Mouse (Mus musculus): Measurements from ENCODE around the gene Igfbp4. TPM values are rescaled to one million over a fixed set of nuclear protein-coding genes. Genes with fewer than 3 reads are reported as not detected.

Igfbp4 gene
- polyA plus RNA-seq, 1 experiment from 2014 or later, result 125 TPM

Other genes starting within 250 kb of the Igfbp4 start
- gene Msl1, start 245.7 kb upstream of the Igfbp4 start, polyA plus RNA-seq (2014; fragmentation: Nextera tagmentation; extraction: Ambion mirVana), result 19.3 and 20.5 TPM in 2 replicates
- gene Casc3, start 236.3 kb upstream of the Igfbp4 start, polyA plus RNA-seq (2014; fragmentation: Nextera tagmentation; extraction: Ambion mirVana), result 41.0 and 45.0 TPM in 2 replicates
- 3.0 and 4.5 TPM in 2 replicates for gene Rapgefl1, start 204.5 kb upstream of the Igfbp4 start, polyA plus RNA-seq (2014; fragmentation: Nextera tagmentation; extraction: Ambion mirVana)
- gene Wipf2, start 177.6 kb upstream of the Igfbp4 start, polyA plus RNA-seq (2014; fragmentation: Nextera tagmentation; extraction: Ambion mirVana), result 3.3 and 3.7 TPM in 2 replicates
- gene Cdc6, start 133.4 kb upstream of the Igfbp4 start, polyA plus RNA-seq (2014; fragmentation: Nextera tagmentation; extraction: Ambion mirVana), result 14.1 and 16.4 TPM in 2 replicates
- 8.2 and 9.8 TPM in 2 replicates for gene Rara, start 113.4 kb upstream of the Igfbp4 start, polyA plus RNA-seq (2014; fragmentation: Nextera tagmentation; extraction: Ambion mirVana)
- 0.27 and 0.28 TPM in 2 replicates for gene Gjd3, start 58.2 kb upstream of the Igfbp4 start, polyA plus RNA-seq (2014; fragmentation: Nextera tagmentation; extraction: Ambion mirVana)
- 135 and 150 TPM in 2 replicates for gene Top2a, start 17.1 kb upstream of the Igfbp4 start, polyA plus RNA-seq (2014; fragmentation: Nextera tagmentation; extraction: Ambion mirVana)
- 0.08 TPM in 1 of 2 replicates, not detected in the other for gene Tns4, start 48.1 kb downstream of the Igfbp4 start, polyA plus RNA-seq (2014; fragmentation: Nextera tagmentation; extraction: Ambion mirVana)
- gene Ccr7, start 113.8 kb downstream of the Igfbp4 start, polyA plus RNA-seq (2014; fragmentation: Nextera tagmentation; extraction: Ambion mirVana), result not detected in 2 replicates
- gene Smarce1, start 189.8 kb downstream of the Igfbp4 start, polyA plus RNA-seq (2014; fragmentation: Nextera tagmentation; extraction: Ambion mirVana), result 214 and 218 TPM in 2 replicates
- 1.9 and 2.5 TPM in 2 replicates for gene Krt222, start 202.8 kb downstream of the Igfbp4 start, polyA plus RNA-seq (2014; fragmentation: Nextera tagmentation; extraction: Ambion mirVana)
- gene Krt24, start 244.0 kb downstream of the Igfbp4 start, polyA plus RNA-seq (2014; fragmentation: Nextera tagmentation; extraction: Ambion mirVana), result not detected in 2 replicates

Data from forebrain, embryonic 14.5 days (tissue).